Mouse (Mus musculus) embryonic facial prominence, embryonic 14.5 days (tissue): ENCODE measurements around the gene AI413582. TPM values are rescaled to one million over a fixed set of nuclear protein-coding genes. Genes with fewer than 3 reads are reported as not detected.

ENCODE experiments used
- ATAC-seq: fragments of 200-750 bp; cut with Nextera tagmentation; 2 replicates; pipeline ENCODE4 v1.8.0; 2017; ENCODE audit warnings: low read depth, moderate number of reproducible peaks, moderate TSS enrichment
- DNase-seq: peaks from one replicate; pipeline ENCODE4 v3.0.0-alpha.2; 2015; ENCODE audit warnings: low spot score
- H3K27ac ChIP-seq: fragments of 300-500 bp; sonication (generic); replicated peaks from 2 replicates; pipeline ENCODE4 v1.5.1; 2014; ENCODE audit warnings: low read depth, mild to moderate bottlenecking, low read length, moderate library complexity
- H3K27me3 ChIP-seq: fragments of 300-500 bp; sonication (generic); replicated peaks from 2 replicates; pipeline ENCODE4 v1.6.1; 2014; ENCODE audit warnings: low read length; ENCODE audit not compliant: control insufficient read depth, insufficient read depth
- H3K36me3 ChIP-seq: fragments of 300-500 bp; sonication (generic); 2 replicates; pipeline ENCODE4 v1.6.1; 2014; ENCODE audit warnings: low read length, mixed read lengths; ENCODE audit not compliant: control insufficient read depth, insufficient read depth
- H3K4me1 ChIP-seq: fragments of 300-500 bp; sonication (generic); 2 replicates; pipeline ENCODE4 v1.6.1; 2014; ENCODE audit warnings: antibody characterized with exemption, low read length; ENCODE audit not compliant: control insufficient read depth, insufficient read depth
- H3K4me2 ChIP-seq: fragments of 300-500 bp; sonication (generic); 2 replicates; pipeline ENCODE4 v1.6.1; 2014; ENCODE audit warnings: low read depth, mild to moderate bottlenecking, low read length, moderate library complexity, mixed read lengths
- H3K4me3 ChIP-seq: fragments of 300-500 bp; sonication (generic); 2 replicates; pipeline ENCODE4 v1.5.1; 2014; ENCODE audit warnings: low read depth, mild to moderate bottlenecking, low read length
- H3K9ac ChIP-seq: fragments of 300-500 bp; sonication (generic); 2 replicates; pipeline ENCODE4 v1.6.1; 2014; ENCODE audit warnings: low read depth, mild to moderate bottlenecking, low read length, moderate library complexity, mixed read lengths
- H3K9me3 ChIP-seq: fragments of 300-500 bp; sonication (generic); 2 replicates; pipeline ENCODE4 v1.6.1; 2016; ENCODE audit warnings: low read length; ENCODE audit not compliant: control insufficient read depth
- WGBS: fragments of 180-500 bp; shearing (Covaris S2); extraction: QIAGEN DNeasy Blood & Tissue Kit; methylation state at CpG from one replicate; pipeline ENCODE4 v1.1.7; 2014; 5-methylcytosine and 5-hydroxymethylcytosine counted together
- polyA plus RNA-seq: library from polyadenylated mRNA; unstranded; fragments of >200 nt; fragmentation: Nextera tagmentation; extraction: Ambion mirVana; gene quantifications from 2 replicates; pipeline ENCODE4 v1.2.1, GENCODE M21; 2014

Gene AI413582
- polyA plus RNA-seq, 1 experiment from 2014 or later, result 29.3 TPM

DNA sequence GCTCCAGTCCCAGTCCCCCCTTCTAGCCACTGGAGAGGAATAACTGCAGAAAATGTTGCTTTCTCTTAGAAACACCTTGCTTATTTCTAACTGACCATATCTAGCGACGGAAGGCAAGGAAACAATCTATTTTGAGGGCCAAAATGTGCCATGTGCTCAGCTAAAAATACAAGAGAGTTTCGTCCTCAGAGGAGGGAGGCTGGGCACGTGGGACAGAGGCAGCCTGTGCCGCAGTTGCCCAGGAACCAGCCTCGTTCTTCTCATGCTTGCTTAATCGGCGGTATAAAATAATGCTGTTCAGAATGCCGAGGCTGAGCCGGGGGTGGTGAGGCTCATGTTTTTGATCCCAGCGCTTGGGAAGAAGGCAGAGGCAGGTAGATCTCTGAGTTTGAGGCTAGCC lies 21.0 kb downstream of the AI413582 start:
- no peak overlapping the region for H3K27ac ChIP-seq
- H3K9me3 ChIP-seq, result no peaks in the 10 kb centered on the region
- no peak for DNase-seq
- peaks cover 5% of the 10 kb centered on the region; the same call in 1 of the 2 replicates for H3K4me1 ChIP-seq
- H3K27me3 ChIP-seq, result no peaks in the 10 kb centered on the region
- ATAC-seq, result no peak
- H3K9ac ChIP-seq, result no peak overlapping the region
- no peak overlapping the region for H3K4me2 ChIP-seq
- no peak overlapping the region for H3K4me3 ChIP-seq
- 84% methylated on average over 11 of the region's 11 CpGs for WGBS
- H3K36me3 ChIP-seq, result no peaks in the 10 kb centered on the region

DNA sequence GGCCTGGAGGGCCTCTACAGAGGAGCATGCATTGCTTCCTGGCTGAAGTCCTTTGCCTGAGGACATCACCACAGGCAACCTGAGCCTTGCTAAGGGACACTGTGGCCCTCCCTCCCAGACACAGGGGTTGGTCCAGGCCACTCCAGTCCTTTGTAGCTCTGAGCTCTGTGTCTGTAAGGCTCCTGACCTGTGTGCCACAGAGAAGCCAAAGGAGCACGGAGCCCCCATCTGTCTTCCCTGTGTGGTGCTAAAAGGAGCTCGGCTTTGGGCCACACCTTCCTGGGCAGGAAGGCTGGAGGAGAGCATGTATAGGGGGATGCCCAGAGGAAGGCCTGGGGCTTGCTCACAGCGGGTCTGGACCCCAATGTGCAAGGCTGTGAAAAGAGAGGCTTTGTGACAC lies 23.6 kb downstream of the AI413582 start:
- no peaks in the 10 kb centered on the region for H3K36me3 ChIP-seq
- no peak overlapping the region for H3K4me3 ChIP-seq
- H3K4me1 ChIP-seq, result no peaks in the 10 kb centered on the region
- H3K4me2 ChIP-seq, result no peak overlapping the region
- no peak overlapping the region for H3K9ac ChIP-seq
- 74% methylated on average over 3 of the region's 3 CpGs for WGBS
- H3K27me3 ChIP-seq, result no peaks in the 10 kb centered on the region
- ATAC-seq (no peak), DNase-seq (no peak)
- H3K27ac ChIP-seq, result no peak overlapping the region
- no peaks in the 10 kb centered on the region for H3K9me3 ChIP-seq

- Histone ChIP-seq H3K4me2 (no peak overlapping the region), H3K27me3 (no peaks in the 10 kb centered on the region), H3K4me1 (no peaks in the 10 kb centered on the region), H3K4me3 (no peak overlapping the region), H3K36me3 (no peaks in the 10 kb centered on the region), H3K9me3 (no peaks in the 10 kb centered on the region), H3K27ac (no peak overlapping the region), H3K9ac (no peak overlapping the region)
- WGBS, result 68% methylated on average over 2 of the region's 2 CpGs
- DNase-seq (no peak), ATAC-seq (no peak)
These were observed 24.3 kb downstream of the AI413582 start for GRCm38 (mm10) chr17:27541261-27541660.

GRCm38 (mm10) chr17:27534718-27535117 lies 30.8 kb downstream of the AI413582 start:
- Histone ChIP-seq H3K9ac (no peak overlapping the region), H3K27me3 (no peaks in the 10 kb centered on the region), H3K27ac (no peak overlapping the region), H3K9me3 (no peaks in the 10 kb centered on the region), H3K4me1 (no peaks in the 10 kb centered on the region), H3K36me3 (no peaks in the 10 kb centered on the region), H3K4me2 (no peak overlapping the region), H3K4me3 (no peak overlapping the region)
- 8% methylated on average over 10 of the region's 10 CpGs for WGBS
- ATAC-seq, result peak; percentile 87
- peak; percentile 83 for DNase-seq

- WGBS, result 76% methylated on average over 3 of the region's 3 CpGs
- H3K27me3 ChIP-seq, result no peaks in the 10 kb centered on the region
- no peak for ATAC-seq
These were observed 32.2 kb downstream of the AI413582 start for GRCm38 (mm10) chr17:27533354-27533753.

GRCm38 (mm10) chr17:27532095-27532494 lies 33.5 kb downstream of the AI413582 start:
- ATAC-seq (no peak), DNase-seq (no peak)
- H3K9ac ChIP-seq, result no peak overlapping the region
- H3K27me3 ChIP-seq, result no peaks in the 10 kb centered on the region
- no peaks in the 10 kb centered on the region for H3K9me3 ChIP-seq
- no peak overlapping the region for H3K27ac ChIP-seq
- H3K4me1 ChIP-seq, result no peaks in the 10 kb centered on the region
- H3K4me2 ChIP-seq, result no peak overlapping the region
- WGBS, result 87% methylated on average over 8 of the region's 8 CpGs
- no peaks in the 10 kb centered on the region for H3K36me3 ChIP-seq
- no peak overlapping the region for H3K4me3 ChIP-seq

More at GRCm38 (mm10) chr17:27533354-27533753, 32.2 kb downstream of the AI413582 start:
- no peak overlapping the region for H3K4me2 ChIP-seq
- no peaks in the 10 kb centered on the region for H3K9me3 ChIP-seq
- DNase-seq, result no peak
- H3K9ac ChIP-seq, result no peak overlapping the region
- H3K4me3 ChIP-seq, result no peak overlapping the region
- no peaks in the 10 kb centered on the region for H3K4me1 ChIP-seq
- no peaks in the 10 kb centered on the region for H3K36me3 ChIP-seq
- H3K27ac ChIP-seq, result no peak overlapping the region

- Histone ChIP-seq H3K36me3 (no peaks in the 10 kb centered on the region), H3K27me3 (no peaks in the 10 kb centered on the region), H3K27ac (no peak overlapping the region), H3K9me3 (no peaks in the 10 kb centered on the region), H3K4me1 (no peaks in the 10 kb centered on the region), H3K4me3 (no peak overlapping the region), H3K9ac (no peak overlapping the region), H3K4me2 (no peak overlapping the region)
- ATAC-seq (no peak), DNase-seq (no peak)
- 37% methylated on average over 4 of the region's 5 CpGs for WGBS
These were observed 36.8 kb downstream of the AI413582 start for GRCm38 (mm10) chr17:27528767-27529166.

GRCm38 (mm10) chr17:27528030-27528429 lies 37.5 kb downstream of the AI413582 start:
- Histone ChIP-seq H3K27me3 (no peaks in the 10 kb centered on the region), H3K4me3 (no peak overlapping the region), H3K9ac (no peak overlapping the region), H3K27ac (no peak overlapping the region), H3K4me1 (no peaks in the 10 kb centered on the region), H3K4me2 (no peak overlapping the region), H3K9me3 (no peaks in the 10 kb centered on the region), H3K36me3 (no peaks in the 10 kb centered on the region)
- ATAC-seq, result no peak
- no peak for DNase-seq
- 55% methylated on average over 8 of the region's 8 CpGs for WGBS

- no peaks in the 10 kb centered on the region; the same call in 1 of the 2 replicates for H3K27me3 ChIP-seq
- H3K36me3 ChIP-seq, result no peaks in the 10 kb centered on the region
- no peak overlapping the region for H3K9ac ChIP-seq
- no peak for DNase-seq
- 75% methylated on average over 6 of the region's 6 CpGs for WGBS
- no peak overlapping the region for H3K4me2 ChIP-seq
- H3K4me3 ChIP-seq, result no peak overlapping the region
- H3K4me1 ChIP-seq, result no peaks in the 10 kb centered on the region
- no peaks in the 10 kb centered on the region for H3K9me3 ChIP-seq
- H3K27ac ChIP-seq, result no peak overlapping the region
- ATAC-seq, result no peak
These were observed 38.4 kb downstream of the AI413582 start for GRCm38 (mm10) chr17:27527188-27527587.
